Mouse (Mus musculus): Measurements from ENCODE around the gene Neu1.

GRCm38 (mm10) chr17:34965627-34966026 is 34.6 kb downstream of the Neu1 start:
- no peak for TF ChIP-seq CTCF (IDR thresholded peaks at IDR 0.05; ENCODE audit: low read depth)
- no peak for TF ChIP-seq EP300 (IDR thresholded peaks at IDR 0.05; ENCODE audit: low read depth)

All from liver, embryonic 14.5 days (tissue).